18 mouse cellular contexts compared by ENCODE assay signal in the genomic region with DNA sequence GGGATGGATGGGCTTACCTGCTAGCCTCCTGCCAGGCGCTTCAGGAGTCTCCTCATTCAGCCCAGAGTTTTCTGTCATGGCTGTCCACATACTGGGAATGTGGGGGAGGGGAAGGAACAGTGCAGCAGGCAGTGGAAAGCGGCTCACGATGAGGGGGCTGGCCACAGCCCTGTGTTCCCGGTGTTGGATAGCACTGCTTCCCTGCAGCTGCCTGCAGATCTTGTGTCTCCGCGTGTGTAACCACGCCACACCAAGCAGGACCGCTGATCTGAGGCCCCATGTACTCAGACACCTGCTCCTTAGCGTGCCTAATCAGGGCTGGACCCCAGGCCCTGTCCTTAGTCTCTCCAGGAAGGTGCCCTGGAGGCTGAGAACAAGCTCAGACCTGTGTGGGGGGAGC. TPM values are rescaled to one million over a fixed set of nuclear protein-coding genes. Genes with fewer than 3 reads are reported as not detected.
DNase-seq lines count a peak whose midpoint lies in the region; ATAC-seq and TF ChIP-seq lines count a peak whose summit lies in the region.
"Had no signal": no experiment of that assay in that cellular context is flagged by ENCODE, and none has a peak within 500 bp of the region (broad histone marks: within the 10 kb centered on the region; RNA-seq: fewer than 3 reads in every experiment).

No protein-coding gene starts in this region.

- H3K9me3 ChIP-seq in intestine, embryonic 15.5 days: no peaks in the 10 kb centered on the region
- no peaks in the 10 kb centered on the region for H3K9me3 ChIP-seq in intestine, embryonic 16.5 days (ENCODE audit: control insufficient read depth, low read length)
- no peaks in the 10 kb centered on the region for H3K9me3 ChIP-seq in midbrain, embryonic 12.5 days
- H3K9me3 ChIP-seq in midbrain, embryonic 10.5 days (replicated peaks): no peaks in the 10 kb centered on the region
- no peaks in the 10 kb centered on the region for H3K9me3 ChIP-seq in embryonic facial prominence, embryonic 14.5 days (ENCODE audit: control insufficient read depth, low read length)
- no peaks in the 10 kb centered on the region for H3K9me3 ChIP-seq in limb, embryonic 14.5 days (ENCODE audit: control insufficient read depth, low read length)
- no peaks in the 10 kb centered on the region for H3K9me3 ChIP-seq in forebrain, embryonic 14.5 days (replicated peaks; ENCODE audit: control insufficient read depth, low read length)

- TF ChIP-seq POLR2A in limb, embryonic 14.5 days (IDR thresholded peaks at IDR 0.05; ENCODE audit: borderline replicate concordance, extremely low read depth, insufficient read depth, insufficient read length): no peak

- no peaks in the 10 kb centered on the region for H3K27me3 ChIP-seq in intestine, embryonic 15.5 days (replicated peaks)
- no peaks in the 10 kb centered on the region for H3K27me3 ChIP-seq in intestine, embryonic 16.5 days (replicated peaks; ENCODE audit: control insufficient read depth, insufficient read depth, low read length)
- no peaks in the 10 kb centered on the region for H3K27me3 ChIP-seq in midbrain, embryonic 12.5 days
- H3K27me3 ChIP-seq in midbrain, embryonic 10.5 days (ENCODE audit: low read depth, poor library complexity, severe bottlenecking): no peaks in the 10 kb centered on the region
- H3K27me3 ChIP-seq in embryonic facial prominence, embryonic 14.5 days (replicated peaks; ENCODE audit: control insufficient read depth, insufficient read depth, low read length): no peaks in the 10 kb centered on the region
- H3K27me3 ChIP-seq in limb, embryonic 14.5 days (ENCODE audit: control insufficient read depth, insufficient read depth, low read length): no peaks in the 10 kb centered on the region
- no peaks in the 10 kb centered on the region for H3K27me3 ChIP-seq in forebrain, embryonic 14.5 days (replicated peaks; ENCODE audit: control insufficient read depth, insufficient read depth, low read length)

- no peak overlapping the region for H3K4me3 ChIP-seq in intestine, embryonic 15.5 days (replicated peaks)
- no peak overlapping the region for H3K4me3 ChIP-seq in intestine, embryonic 16.5 days (ENCODE audit: low read length)
- no peak overlapping the region for H3K4me3 ChIP-seq in midbrain, embryonic 12.5 days
- H3K4me3 ChIP-seq in midbrain, embryonic 10.5 days: no peak overlapping the region
- no peak overlapping the region for H3K4me3 ChIP-seq in embryonic facial prominence, embryonic 14.5 days (ENCODE audit: low read depth, low read length)
- no peak overlapping the region for H3K4me3 ChIP-seq in limb, embryonic 14.5 days (replicated peaks; ENCODE audit: low read length)
- H3K4me3 ChIP-seq in forebrain, embryonic 14.5 days (ENCODE audit: low read depth, low read length): no peak overlapping the region
- H3K4me3 ChIP-seq: heart, adult 2 months had no signal

- H3K9ac ChIP-seq in intestine, embryonic 15.5 days: no peak overlapping the region
- H3K9ac ChIP-seq in intestine, embryonic 16.5 days (ENCODE audit: low read depth, low read length): no peak overlapping the region
- no peak overlapping the region for H3K9ac ChIP-seq in midbrain, embryonic 12.5 days (replicated peaks)
- no peak overlapping the region for H3K9ac ChIP-seq in embryonic facial prominence, embryonic 14.5 days (ENCODE audit: low read depth, low read length)
- no peak overlapping the region for H3K9ac ChIP-seq in limb, embryonic 14.5 days (ENCODE audit: low read depth, low read length, severe bottlenecking)
- H3K9ac ChIP-seq in forebrain, embryonic 14.5 days (ENCODE audit: low read length): no peak overlapping the region
- H3K9ac ChIP-seq: liver, embryonic 14.5 days had no signal

- no peak overlapping the region for H3K4me2 ChIP-seq in intestine, embryonic 15.5 days (replicated peaks)
- no peak overlapping the region for H3K4me2 ChIP-seq in intestine, embryonic 16.5 days (ENCODE audit: low read depth, low read length)
- H3K4me2 ChIP-seq in midbrain, embryonic 12.5 days (replicated peaks): no peak overlapping the region
- H3K4me2 ChIP-seq in embryonic facial prominence, embryonic 14.5 days (ENCODE audit: low read depth, low read length): no peak overlapping the region
- no peak overlapping the region for H3K4me2 ChIP-seq in limb, embryonic 14.5 days (replicated peaks; ENCODE audit: low read depth, low read length, severe bottlenecking)
- H3K4me2 ChIP-seq in forebrain, embryonic 14.5 days (ENCODE audit: low read length): no peak overlapping the region

- DNase-seq in midbrain, embryonic 10.5 days (ENCODE audit: low spot score): no peak
- DNase-seq in embryonic facial prominence, embryonic 14.5 days (ENCODE audit: low spot score): peak; percentile 11
- DNase-seq in limb, embryonic 14.5 days (ENCODE audit: low spot score): no peak
- no peak for DNase-seq in forebrain, embryonic 14.5 days (ENCODE audit: low spot score)
- no peak for DNase-seq in lung, adult 18-20 months
- DNase-seq: adrenal gland, postnatal 10 days; cerebellum, adult 11-12 months; cerebellum, postnatal 36 days; gastrocnemius, postnatal 14 days; heart, adult 2 months; kidney, postnatal 10 days; spleen, adult 18-20 months; thymus, adult 18-20 months had no signal

- no peak overlapping the region for H3K27ac ChIP-seq in intestine, embryonic 15.5 days
- no peak overlapping the region for H3K27ac ChIP-seq in intestine, embryonic 16.5 days (ENCODE audit: low read length)
- H3K27ac ChIP-seq in midbrain, embryonic 12.5 days (replicated peaks): no peak overlapping the region
- H3K27ac ChIP-seq in midbrain, embryonic 10.5 days (replicated peaks): no peak overlapping the region
- H3K27ac ChIP-seq in embryonic facial prominence, embryonic 14.5 days (replicated peaks; ENCODE audit: low read depth, low read length): no peak overlapping the region
- H3K27ac ChIP-seq in limb, embryonic 14.5 days (replicated peaks; ENCODE audit: low read depth, low read length): no peak overlapping the region
- H3K27ac ChIP-seq in forebrain, embryonic 14.5 days (ENCODE audit: low read depth, low read length): no peak overlapping the region
- H3K27ac ChIP-seq: heart, adult 2 months; liver, embryonic 14.5 days had no signal

- WGBS in intestine, embryonic 15.5 days: 87% methylated on average over 9 of the region's 9 CpGs
- WGBS in intestine, embryonic 16.5 days: 82% methylated on average over 9 of the region's 9 CpGs
- 84% methylated on average over 9 of the region's 9 CpGs for whole genome bisulfite sequencing in midbrain, embryonic 12.5 days
- 82% methylated on average over 9 of the region's 9 CpGs for WGBS in midbrain, embryonic 10.5 days
- whole genome bisulfite sequencing in embryonic facial prominence, embryonic 14.5 days: 71% methylated on average over 9 of the region's 9 CpGs
- 75% methylated on average over 9 of the region's 9 CpGs for WGBS in limb, embryonic 14.5 days
- 91% methylated on average over 9 of the region's 9 CpGs for WGBS in forebrain, embryonic 14.5 days

- no peaks in the 10 kb centered on the region for H3K36me3 ChIP-seq in intestine, embryonic 15.5 days
- no peaks in the 10 kb centered on the region for H3K36me3 ChIP-seq in intestine, embryonic 16.5 days (ENCODE audit: control insufficient read depth, insufficient read depth, low read length)
- peaks cover 31% of the 10 kb centered on the region for H3K36me3 ChIP-seq in midbrain, embryonic 12.5 days
- peaks cover 50% of the 10 kb centered on the region for H3K36me3 ChIP-seq in midbrain, embryonic 10.5 days
- no peaks in the 10 kb centered on the region for H3K36me3 ChIP-seq in embryonic facial prominence, embryonic 14.5 days (ENCODE audit: control insufficient read depth, insufficient read depth, low read length)
- no peaks in the 10 kb centered on the region for H3K36me3 ChIP-seq in limb, embryonic 14.5 days (ENCODE audit: control insufficient read depth, insufficient read depth, low read length)
- H3K36me3 ChIP-seq in forebrain, embryonic 14.5 days (ENCODE audit: control insufficient read depth, insufficient read depth, low read length): peaks cover 32% of the 10 kb centered on the region

- ATAC-seq in intestine, embryonic 15.5 days: peak; percentile 45
- ATAC-seq in intestine, embryonic 16.5 days: no peak
- peak; percentile 32; the same call in 1 of the 2 replicates for ATAC-seq in midbrain, embryonic 12.5 days (ENCODE audit: low FRiP score, low read depth)
- peak; percentile 56; the same call in 1 of the 2 replicates for ATAC-seq in embryonic facial prominence, embryonic 14.5 days (ENCODE audit: low read depth)
- ATAC-seq in limb, embryonic 14.5 days (ENCODE audit: low FRiP score, low read depth): 0 out of 2 replicates have a peak, but pooled peaks have one; percentile 70
- no peak for ATAC-seq in forebrain, embryonic 14.5 days
- ATAC-seq: lung, postnatal 0 days had no signal

- no peaks in the 10 kb centered on the region for H3K4me1 ChIP-seq in intestine, embryonic 15.5 days (replicated peaks)
- H3K4me1 ChIP-seq in intestine, embryonic 16.5 days (ENCODE audit: control insufficient read depth, insufficient read depth, low read length): no peaks in the 10 kb centered on the region
- H3K4me1 ChIP-seq in midbrain, embryonic 12.5 days: peaks cover 2% of the 10 kb centered on the region; the same call in 1 of the 2 replicates
- H3K4me1 ChIP-seq in midbrain, embryonic 10.5 days: no peaks in the 10 kb centered on the region
- H3K4me1 ChIP-seq in embryonic facial prominence, embryonic 14.5 days (ENCODE audit: control insufficient read depth, insufficient read depth, low read length): no peaks in the 10 kb centered on the region
- no peaks in the 10 kb centered on the region for H3K4me1 ChIP-seq in limb, embryonic 14.5 days (ENCODE audit: control insufficient read depth, insufficient read depth, low read length)
- H3K4me1 ChIP-seq in forebrain, embryonic 14.5 days (ENCODE audit: control insufficient read depth, insufficient read depth, low read length): peaks cover 11% of the 10 kb centered on the region

RNA-seq across cellular contexts. Expression of a gene that starts 35.9 kb away (rescaled TPM):
- polyA plus RNA-seq in intestine, embryonic 15.5 days (2015; fragmentation: Nextera tagmentation; extraction: Ambion mirVana): 4.4 and 4.7 TPM in 2 replicates
- 4.1 and 4.2 TPM in 2 replicates for polyA plus RNA-seq in intestine, embryonic 16.5 days (2015; fragmentation: Nextera tagmentation; extraction: Ambion mirVana)
- 8.1 and 8.8 TPM in 2 replicates for polyA plus RNA-seq in midbrain, embryonic 12.5 days (2016; fragmentation: Nextera tagmentation; extraction: Ambion mirVana)
- polyA plus RNA-seq in midbrain, embryonic 10.5 days (2016; fragmentation: Nextera tagmentation; extraction: Ambion mirVana): 5.5 and 6.0 TPM in 2 replicates
- 3.0 and 3.3 TPM in 2 replicates for polyA plus RNA-seq in embryonic facial prominence, embryonic 14.5 days (2014; fragmentation: Nextera tagmentation; extraction: Ambion mirVana)
- polyA plus RNA-seq in limb, embryonic 14.5 days (2012; rRNA removed): 1.9 and 2.2 TPM in 2 replicates
- polyA plus RNA-seq in limb, embryonic 14.5 days (2014; fragmentation: Nextera tagmentation; extraction: Ambion mirVana): 2.9 and 4.3 TPM in 2 replicates
- 5.1 and 7.5 TPM in 2 replicates for polyA plus RNA-seq in forebrain, embryonic 14.5 days (2014; fragmentation: Nextera tagmentation; extraction: Ambion mirVana)

Comparison
In these comparisons a context has a peak if more than half of its experiments do, and no peak if none do; other contexts are left out.
1. ATAC-seq: peak in intestine, embryonic 15.5 days (single experiment), midbrain, embryonic 12.5 days (single experiment), embryonic facial prominence, embryonic 14.5 days (single experiment) and limb, embryonic 14.5 days (single experiment); none in intestine, embryonic 16.5 days (single experiment) and forebrain, embryonic 14.5 days (single experiment).